Mouse (Mus musculus): Measurements from ENCODE around the gene Gm5678.
"Not testable (repeated sequence)": the region's sequence is repeated elsewhere in the genome, so short reads cannot be mapped to it uniquely, and the experiment has no call there.

Gm5678 gene

DNA sequence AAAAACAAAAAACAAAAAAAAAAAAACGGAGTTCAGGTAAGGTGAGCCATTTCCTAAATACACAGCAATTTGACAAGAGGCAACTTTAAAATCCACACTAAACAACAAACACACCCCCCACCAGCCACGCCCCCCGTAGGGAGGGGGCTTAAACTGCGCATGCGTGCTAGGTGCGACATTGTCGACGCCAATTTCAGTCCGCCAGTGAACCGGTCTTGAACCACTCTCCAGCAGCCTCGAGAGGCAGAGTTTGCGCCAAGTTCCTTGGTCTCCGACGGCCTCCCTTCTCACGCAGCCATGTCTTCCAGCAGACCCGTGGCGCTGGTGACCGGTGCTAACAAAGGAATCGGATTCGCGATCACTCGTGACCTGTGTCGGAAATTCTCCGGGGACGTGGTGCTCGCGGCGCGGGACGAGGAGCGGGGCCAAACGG lies 20.2 kb upstream of the Gm5678 start:
- DNase-seq (ENCODE audit: extremely low spot score, low read depth, low spot score), result peak; percentile 74

- no peak for DNase-seq (ENCODE audit: extremely low spot score, low read depth, low spot score)
Measured at GRCm38 (mm10) chr16:93608731-93609130, 19.2 kb upstream of the Gm5678 start.

- no peak for DNase-seq (ENCODE audit: extremely low spot score, low read depth, low spot score)
Measured at GRCm38 (mm10) chr16:93609796-93610195, 18.1 kb upstream of the Gm5678 start.

- DNase-seq (ENCODE audit: extremely low spot score, low read depth, low spot score), result no peak
Measured at GRCm38 (mm10) chr16:93610961-93611360, 16.9 kb upstream of the Gm5678 start.

DNA sequence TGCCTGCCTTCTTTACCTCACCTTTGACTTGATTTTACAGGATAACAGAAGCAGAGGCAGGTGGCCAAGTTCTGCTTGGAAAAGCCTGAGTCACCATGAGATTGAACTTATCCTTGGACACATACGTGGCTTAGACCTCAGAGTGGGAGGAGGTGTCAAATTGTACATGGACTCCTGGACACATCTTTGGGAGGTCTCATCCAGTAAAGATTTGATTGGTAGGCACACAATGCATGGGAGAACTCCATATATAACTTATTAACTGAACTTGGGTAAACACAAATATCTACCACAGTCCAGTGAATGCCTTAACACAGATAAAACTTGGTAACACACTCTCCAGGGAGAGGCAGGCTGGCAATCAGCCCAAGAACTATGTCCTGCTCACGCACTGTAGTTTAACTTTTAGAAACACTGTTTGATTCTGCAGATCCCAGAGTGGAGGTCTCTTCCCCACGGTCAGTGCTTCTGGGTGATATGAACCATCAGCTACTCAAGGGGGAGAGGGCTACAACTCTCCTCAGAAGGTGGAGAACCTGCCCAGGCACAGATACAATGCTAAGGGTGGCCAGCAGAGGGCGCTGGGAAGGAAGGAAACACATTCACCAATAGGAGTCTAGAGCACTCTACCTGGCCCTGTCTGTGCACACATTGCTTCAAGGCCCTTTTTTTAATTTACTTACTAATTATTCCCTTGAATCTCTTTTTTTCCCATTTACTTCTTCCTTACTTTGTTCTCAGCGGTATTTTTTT lies 12.6 kb upstream of the Gm5678 start:
- DNase-seq (ENCODE audit: extremely low spot score, low read depth, low spot score), result peak; percentile 22

DNA sequence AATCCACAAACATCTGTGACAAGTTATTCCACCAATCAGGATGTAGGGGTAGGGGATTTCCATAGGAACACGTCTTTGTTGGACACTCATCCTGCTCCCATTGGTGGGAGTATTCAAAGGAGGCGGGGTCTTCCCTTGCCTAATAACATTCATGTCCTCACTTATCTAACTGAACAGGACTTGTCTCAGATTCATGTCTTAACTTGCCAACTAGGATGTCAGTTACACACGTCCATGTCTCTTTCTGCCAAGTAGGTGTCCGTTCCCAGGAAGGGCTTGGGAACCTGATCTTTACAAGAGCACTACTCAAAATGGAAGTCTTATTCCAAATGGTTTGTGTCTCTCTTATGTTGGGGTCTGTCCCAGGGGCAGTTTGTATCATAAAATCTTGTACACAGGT lies 4.1 kb upstream of the Gm5678 start:
- not testable (repeated sequence) for DNase-seq (ENCODE audit: extremely low spot score, low read depth, low spot score)

DNA sequence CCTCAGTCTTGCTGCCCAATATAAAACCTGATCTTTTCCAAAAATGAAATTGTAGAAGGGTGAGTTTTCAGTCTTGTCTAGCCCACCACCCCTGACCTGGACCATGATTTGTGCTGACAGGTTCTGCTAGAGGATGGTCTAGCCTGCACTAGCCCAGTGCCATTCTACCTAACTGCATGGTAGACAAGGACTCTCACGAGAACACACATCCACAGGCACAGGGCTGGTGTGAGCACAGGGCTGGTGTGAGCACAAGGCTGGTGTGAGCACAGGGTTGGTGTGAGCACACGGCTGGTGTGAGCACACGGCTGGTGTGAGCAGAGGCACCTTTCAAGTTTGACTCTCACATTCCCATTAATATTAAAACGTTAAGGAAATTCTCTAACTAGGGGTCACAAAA lies 3.2 kb upstream of the Gm5678 start:
- DNase-seq (ENCODE audit: extremely low spot score, low read depth, low spot score), result no peak

GRCm38 (mm10) chr16:93626745-93627144 lies 1.2 kb upstream of the Gm5678 start:
- DNase-seq (ENCODE audit: extremely low spot score, low read depth, low spot score), result no peak

- DNase-seq (ENCODE audit: extremely low spot score, low read depth, low spot score), result no peak
Measured at GRCm38 (mm10) chr16:93644006-93644405, 16.1 kb downstream of the Gm5678 start.

- DNase-seq (ENCODE audit: extremely low spot score, low read depth, low spot score), result no peak
Measured at GRCm38 (mm10) chr16:93648441-93649183, 20.7 kb downstream of the Gm5678 start.

DNA sequence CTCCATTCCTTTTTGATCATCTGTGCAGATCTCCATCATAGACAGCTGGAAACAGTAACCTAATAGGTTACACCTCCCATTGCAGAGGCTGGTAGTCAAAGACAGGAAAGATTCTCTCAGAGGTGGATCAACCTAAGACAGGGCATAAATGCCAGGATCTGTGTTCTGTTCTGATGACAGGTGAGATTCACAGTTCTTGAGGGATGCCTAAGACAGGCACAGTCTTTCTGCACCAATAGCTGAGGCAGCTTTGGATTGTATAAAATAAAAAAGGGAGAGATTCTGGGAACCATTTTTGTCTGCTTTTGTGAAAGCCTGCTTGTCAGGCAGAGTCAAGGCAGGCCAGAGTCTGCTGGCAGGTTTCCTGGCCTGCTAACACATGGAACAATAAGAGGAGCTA lies 40.1 kb downstream of the Gm5678 start:
- DNase-seq (ENCODE audit: extremely low spot score, low read depth, low spot score), result no peak

DNA sequence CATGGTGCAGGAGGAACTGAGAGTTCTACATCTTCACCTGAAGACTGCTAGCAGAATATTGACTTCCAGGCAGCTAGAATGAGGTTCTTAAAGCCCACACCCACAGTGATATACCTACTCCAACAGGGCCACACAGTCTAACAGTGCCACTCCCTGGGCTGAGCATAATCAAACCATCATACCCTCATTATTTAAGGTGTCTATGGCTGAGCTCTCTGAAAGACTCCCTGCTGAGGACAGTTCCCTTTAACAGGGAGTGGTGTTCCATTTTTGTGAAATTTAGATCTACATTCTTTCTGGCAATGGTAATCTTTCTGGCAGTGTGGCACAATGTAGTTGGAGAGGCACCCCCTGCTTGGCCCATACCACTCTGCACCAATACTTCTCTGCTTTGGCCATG lies 41.6 kb downstream of the Gm5678 start:
- DNase-seq (ENCODE audit: extremely low spot score, low read depth, low spot score), result no peak

GRCm38 (mm10) chr16:93670466-93670865 lies 42.6 kb downstream of the Gm5678 start:
- DNase-seq (ENCODE audit: extremely low spot score, low read depth, low spot score), result not testable (repeated sequence)

- no peak for DNase-seq (ENCODE audit: extremely low spot score, low read depth, low spot score)
Measured at GRCm38 (mm10) chr16:93671064-93671463, 43.2 kb downstream of the Gm5678 start.

- no peak for DNase-seq (ENCODE audit: extremely low spot score, low read depth, low spot score)
Measured at GRCm38 (mm10) chr16:93676376-93676775, 48.5 kb downstream of the Gm5678 start.

DNA sequence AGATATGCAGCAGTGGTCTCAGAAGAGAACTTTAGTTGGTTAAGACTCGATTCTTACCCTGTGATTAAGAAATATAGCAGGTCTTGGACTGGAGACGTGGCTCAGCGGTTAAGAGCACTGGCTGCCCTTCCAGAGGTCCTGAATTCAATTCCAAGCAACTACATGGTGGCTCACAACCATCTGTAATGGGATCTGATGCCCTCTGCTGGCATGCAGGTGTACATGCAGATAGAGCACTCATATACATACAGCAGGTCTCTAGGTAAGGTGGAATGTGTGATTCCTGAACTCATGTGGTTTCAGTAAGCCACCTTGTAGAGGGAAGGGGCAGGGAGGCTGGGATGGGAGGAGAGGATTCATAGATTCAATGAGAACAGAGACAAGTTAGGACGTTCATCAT lies 50.3 kb downstream of the Gm5678 start:
- DNase-seq (ENCODE audit: extremely low spot score, low read depth, low spot score), result no peak

DNA sequence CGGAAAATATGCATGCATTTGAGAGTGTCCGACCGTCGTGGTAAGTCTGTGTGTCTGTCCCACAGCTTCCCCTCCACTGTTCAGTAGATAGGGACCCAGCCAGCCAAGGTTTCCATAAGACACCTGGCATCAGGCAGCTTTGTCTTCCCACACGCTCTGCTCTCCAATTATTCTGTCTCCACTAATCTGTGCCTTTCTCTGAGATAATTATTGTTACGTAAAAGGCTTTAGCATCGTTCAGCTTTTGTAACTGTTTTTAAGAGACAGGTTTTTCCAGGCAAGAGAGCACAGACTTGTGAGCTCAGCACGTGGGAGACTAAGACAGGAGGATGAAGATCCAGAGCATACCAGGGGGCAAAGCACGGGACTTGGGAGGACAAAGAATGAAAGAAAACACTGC lies 51.3 kb downstream of the Gm5678 start:
- DNase-seq (ENCODE audit: extremely low spot score, low read depth, low spot score), result no peak
